Mouse (Mus musculus): ENCODE results near the gene Tbrg4. TPM values are rescaled to one million over a fixed set of nuclear protein-coding genes. Genes with fewer than 3 reads are reported as not detected.

The Tbrg4 gene
- polyA plus RNA-seq, 1 experiment from 2014 or later, result 37.9 TPM

Other genes starting within 250 kb of the Tbrg4 start
- 10.7 and 10.9 TPM in 2 replicates for gene Zmiz2, start 237.0 kb downstream of the Tbrg4 start, polyA plus RNA-seq (2015; fragmentation: Nextera tagmentation; extraction: Ambion mirVana)
- gene Ppia, start 210.6 kb downstream of the Tbrg4 start, polyA plus RNA-seq (2015; fragmentation: Nextera tagmentation; extraction: Ambion mirVana), result 6,112 and 6,204 TPM in 2 replicates
- 540 and 574 TPM in 2 replicates for gene H2afv, start 181.6 kb downstream of the Tbrg4 start, polyA plus RNA-seq (2015; fragmentation: Nextera tagmentation; extraction: Ambion mirVana)
- 28.1 and 28.8 TPM in 2 replicates for gene Purb, start 150.2 kb downstream of the Tbrg4 start, polyA plus RNA-seq (2015; fragmentation: Nextera tagmentation; extraction: Ambion mirVana)
- gene Myo1g, start 105.1 kb downstream of the Tbrg4 start, polyA plus RNA-seq (2015; fragmentation: Nextera tagmentation; extraction: Ambion mirVana), result 2.9 and 4.1 TPM in 2 replicates
- gene Ccm2, start 79.2 kb downstream of the Tbrg4 start, polyA plus RNA-seq (2015; fragmentation: Nextera tagmentation; extraction: Ambion mirVana), result 87.8 and 92.9 TPM in 2 replicates
- gene Nacad, start 20.0 kb downstream of the Tbrg4 start, polyA plus RNA-seq (2015; fragmentation: Nextera tagmentation; extraction: Ambion mirVana), result 2.1 and 2.4 TPM in 2 replicates
- gene Wap, start 12.6 kb upstream of the Tbrg4 start, polyA plus RNA-seq (2015; fragmentation: Nextera tagmentation; extraction: Ambion mirVana), result not detected in 2 replicates
- gene Ramp3, start 32.5 kb upstream of the Tbrg4 start, polyA plus RNA-seq (2015; fragmentation: Nextera tagmentation; extraction: Ambion mirVana), result 1.3 and 2.1 TPM in 2 replicates
- gene Gm11983, start 211.6 kb upstream of the Tbrg4 start, polyA plus RNA-seq (2015; fragmentation: Nextera tagmentation; extraction: Ambion mirVana), result not detected in 2 replicates

Data from lung, embryonic 15.5 days (tissue).